Mouse (Mus musculus) inflammation-experienced regulatory T-cells, adult 6 months (primary cell): ENCODE data around the gene Prn. TPM values are rescaled to one million over a fixed set of nuclear protein-coding genes. Genes with fewer than 3 reads are reported as not detected.
A peak's percentile ranks its signal among the peaks of the same experiment; 100 is the strongest.

Source experiments
- ATAC-seq: one replicate; pipeline ENCODE4 v1.8.0; 2017
- polyA plus RNA-seq, 3 experiments: library from polyadenylated mRNA; unstranded; fragments of 100-300 nt; shearing (Covaris generic); gene quantifications; one replicate each; pipeline ENCODE4 v1.2.1; 2017

Gene Prn
- polyA plus RNA-seq, 3 experiments from 2014 or later, result not detected

DNA sequence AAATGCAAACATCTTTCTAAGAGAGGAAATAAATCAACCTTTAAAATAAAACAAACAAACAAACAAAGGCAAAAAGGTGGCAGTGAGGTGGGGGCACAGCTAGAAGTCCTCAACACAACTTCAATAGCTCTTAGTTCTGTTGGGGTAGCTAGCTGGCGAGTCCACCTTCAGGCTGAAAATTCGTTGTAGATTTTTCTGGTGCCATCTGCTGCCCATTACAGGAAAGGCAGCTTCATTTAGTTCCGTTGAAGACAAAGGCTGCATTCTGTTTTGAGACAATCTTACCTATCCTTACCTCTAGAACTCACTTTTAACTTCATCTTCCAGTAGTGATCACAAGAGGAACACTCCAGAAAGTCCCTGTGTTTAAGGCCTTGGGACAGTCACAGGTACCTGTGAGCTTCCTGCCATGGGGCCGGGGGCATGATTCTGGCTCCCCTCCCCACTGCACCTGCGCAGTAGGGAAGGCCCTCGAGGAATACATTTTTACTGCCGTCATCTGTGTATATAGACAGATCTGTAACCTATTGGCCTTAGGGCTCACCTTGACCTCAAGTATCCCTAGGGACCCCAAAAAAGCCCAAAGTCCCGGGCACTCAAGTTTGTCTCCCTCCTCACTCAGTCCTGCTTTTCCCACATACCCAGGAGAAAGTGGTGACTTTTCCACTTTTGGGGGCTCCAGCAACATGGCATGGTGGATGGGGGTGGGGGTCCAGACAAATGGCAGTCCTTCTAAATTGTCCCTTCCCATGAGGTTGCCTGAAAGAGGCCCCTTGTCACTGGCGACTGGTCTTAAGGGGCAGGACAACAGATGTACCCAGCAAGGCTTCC, 40.2 kb downstream of the Prn start:
- ATAC-seq, result peak; percentile 54

DNA sequence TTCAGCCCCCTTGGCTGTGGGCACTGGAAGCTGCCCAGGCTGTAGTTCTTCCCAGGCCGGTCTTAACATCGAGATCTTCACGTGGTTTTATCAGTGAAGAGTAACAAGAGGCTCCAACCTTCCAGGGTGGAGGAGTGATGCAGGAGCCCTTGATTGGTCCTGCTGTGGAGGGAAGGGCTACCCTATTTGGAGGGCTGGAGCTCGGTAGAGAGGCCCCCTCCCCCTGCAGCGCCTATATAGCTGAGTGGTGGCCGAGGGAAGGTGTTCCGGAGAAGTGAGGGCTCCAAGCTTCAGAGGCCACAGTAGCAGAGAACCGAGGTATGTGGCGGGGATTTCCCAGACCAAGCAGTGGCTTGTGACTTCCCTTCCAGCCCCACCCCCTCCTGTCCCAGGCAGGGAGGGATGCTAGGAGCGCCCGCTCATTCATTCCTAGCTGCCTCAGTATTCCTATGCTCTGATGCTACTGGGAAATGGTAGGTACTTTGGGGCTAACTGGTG, 40.9 kb downstream of the Prn start, which contains the start of gene Prnd:
Gene Prnd, plus strand, starts transcription at position 264 of the 498 bp plus-strand sequence.
- ATAC-seq, result peak; percentile 83

DNA sequence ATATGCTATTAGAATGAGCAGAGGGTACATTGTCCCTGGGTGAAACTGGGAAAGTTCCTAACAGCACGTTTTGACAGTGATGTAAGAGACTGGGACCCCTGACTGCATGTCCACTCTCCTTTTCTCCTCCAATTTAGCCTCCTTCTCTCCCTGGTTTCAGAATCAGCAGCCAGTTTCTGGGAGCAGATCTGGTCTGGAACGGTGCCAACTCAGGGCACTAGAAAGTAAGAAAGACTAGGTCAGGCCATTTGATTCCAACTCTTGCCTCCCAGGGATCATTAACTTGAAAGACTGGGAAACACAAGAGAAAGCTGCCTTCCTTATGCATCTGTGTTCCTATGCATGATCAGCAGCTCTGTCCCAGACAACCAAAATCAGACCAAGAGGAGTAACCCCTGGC, 42.7 kb downstream of the Prn start:
- no peak for ATAC-seq

DNA sequence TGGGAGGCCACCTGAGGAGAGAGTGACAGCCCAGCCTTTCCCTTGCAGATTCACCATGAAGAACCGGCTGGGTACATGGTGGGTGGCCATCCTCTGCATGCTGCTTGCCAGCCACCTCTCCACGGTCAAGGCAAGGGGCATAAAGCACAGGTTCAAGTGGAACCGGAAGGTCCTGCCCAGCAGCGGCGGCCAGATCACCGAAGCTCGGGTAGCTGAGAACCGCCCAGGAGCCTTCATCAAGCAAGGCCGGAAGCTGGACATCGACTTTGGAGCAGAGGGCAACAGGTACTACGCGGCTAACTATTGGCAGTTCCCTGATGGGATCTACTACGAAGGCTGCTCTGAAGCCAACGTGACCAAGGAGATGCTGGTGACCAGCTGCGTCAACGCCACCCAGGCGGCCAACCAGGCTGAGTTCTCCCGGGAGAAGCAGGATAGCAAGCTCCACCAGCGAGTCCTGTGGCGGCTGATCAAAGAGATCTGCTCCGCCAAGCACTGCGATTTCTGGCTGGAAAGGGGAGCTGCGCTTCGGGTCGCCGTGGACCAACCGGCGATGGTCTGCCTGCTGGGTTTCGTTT, 43.3 kb downstream of the Prn start:
- ATAC-seq, result no peak

DNA sequence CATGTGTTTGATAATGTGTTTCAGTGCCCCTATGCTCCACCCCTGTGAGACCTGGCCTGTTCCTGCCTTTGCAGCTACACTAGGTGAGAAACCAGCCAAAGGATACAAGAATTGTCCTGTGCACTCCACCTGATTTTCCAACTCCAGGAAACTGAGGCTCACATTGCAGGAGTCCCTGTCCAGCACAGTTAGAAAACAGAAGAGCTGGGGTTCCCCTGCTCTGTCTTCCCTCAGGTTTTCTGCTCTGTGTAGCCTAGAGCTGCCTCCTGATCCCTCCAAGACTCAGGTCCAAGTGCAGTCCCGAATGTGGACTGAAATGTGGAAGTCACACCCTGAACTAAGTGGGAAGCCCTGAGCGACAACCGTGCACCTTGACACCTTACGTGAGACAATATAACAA, 44.0 kb downstream of the Prn start:
- no peak for ATAC-seq

DNA sequence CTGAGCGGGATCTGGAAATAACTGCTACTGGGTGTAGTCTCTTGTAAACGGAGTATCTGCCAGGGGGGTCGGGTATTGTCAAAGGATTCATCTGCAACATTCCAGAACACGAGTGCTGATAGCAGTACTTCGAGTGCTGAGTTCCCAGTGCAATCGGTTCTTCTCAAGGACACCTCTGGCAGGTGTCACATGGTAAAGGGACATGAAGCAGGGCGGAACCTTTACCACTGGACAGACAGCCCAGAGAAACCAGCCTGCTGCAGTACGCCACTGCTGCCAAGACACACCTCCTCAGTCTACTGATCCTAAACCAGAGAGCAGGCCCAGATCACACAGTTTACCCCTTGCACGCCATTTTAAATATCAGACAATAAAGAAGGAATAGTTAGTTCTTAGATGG, 45.1 kb downstream of the Prn start:
- ATAC-seq, result no peak

DNA sequence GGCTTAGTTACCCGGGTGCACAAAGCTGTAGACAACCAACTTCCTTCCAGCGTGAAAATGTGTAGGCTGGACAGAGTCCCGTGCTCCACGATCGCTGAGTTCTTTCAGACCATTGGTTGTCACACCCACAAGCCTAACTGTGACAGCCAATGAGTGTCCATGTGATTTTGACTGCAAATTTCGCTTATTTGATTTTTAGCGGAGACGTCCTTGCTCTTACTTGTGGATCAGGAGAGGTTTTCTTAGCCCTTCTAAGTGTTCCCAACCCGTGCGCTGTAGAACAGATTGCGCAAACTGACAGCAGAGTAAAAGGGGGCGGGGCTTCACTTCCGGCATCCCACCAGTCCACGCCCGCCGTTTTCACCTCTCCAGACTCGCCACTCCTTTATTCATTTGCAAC, 45.5 kb downstream of the Prn start:
- ATAC-seq, result peak; percentile 59

DNA sequence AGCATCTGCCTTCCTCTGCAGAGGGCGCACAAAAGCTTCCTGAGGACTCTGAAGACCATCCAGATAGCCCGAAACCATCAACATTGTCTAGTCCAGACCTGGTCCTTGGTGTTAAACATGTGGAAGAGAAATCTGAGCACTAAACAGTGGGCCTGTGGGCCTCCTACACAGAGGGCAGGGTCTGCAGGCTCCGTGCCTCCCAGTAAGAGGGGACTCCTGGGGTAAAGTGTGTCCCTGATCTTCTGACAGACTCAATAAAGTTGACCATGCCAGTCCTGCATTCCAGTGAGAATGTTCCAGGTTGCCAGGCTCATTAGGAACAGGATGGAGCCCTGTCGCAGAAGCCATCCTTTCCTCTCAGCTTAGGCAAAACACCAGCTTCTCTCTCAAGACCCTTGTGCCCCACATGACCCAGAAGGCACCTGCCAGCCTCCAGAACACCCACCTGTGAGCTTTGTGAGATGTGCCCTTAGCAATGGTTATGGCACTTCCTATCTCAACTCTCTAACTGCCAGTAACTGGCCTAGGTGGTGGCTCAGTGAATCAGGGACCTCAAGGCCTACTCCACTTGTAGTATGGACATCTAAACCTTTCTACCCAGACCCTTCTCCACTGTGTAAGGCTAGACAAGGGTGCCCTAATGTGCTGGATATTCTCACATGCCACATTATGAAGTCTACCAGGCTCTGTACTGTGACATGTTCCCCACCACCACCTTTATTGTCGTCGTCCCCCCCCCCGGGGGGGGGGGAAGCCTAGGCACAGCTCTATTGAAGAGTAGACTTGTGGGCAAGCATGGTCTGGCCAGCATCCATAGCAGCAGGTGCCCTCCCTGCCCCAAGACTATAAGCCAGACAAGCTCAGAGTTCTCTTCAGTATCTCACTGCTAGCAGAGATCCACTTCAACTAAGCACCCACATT, 46.8 kb downstream of the Prn start:
- ATAC-seq, result no peak

DNA sequence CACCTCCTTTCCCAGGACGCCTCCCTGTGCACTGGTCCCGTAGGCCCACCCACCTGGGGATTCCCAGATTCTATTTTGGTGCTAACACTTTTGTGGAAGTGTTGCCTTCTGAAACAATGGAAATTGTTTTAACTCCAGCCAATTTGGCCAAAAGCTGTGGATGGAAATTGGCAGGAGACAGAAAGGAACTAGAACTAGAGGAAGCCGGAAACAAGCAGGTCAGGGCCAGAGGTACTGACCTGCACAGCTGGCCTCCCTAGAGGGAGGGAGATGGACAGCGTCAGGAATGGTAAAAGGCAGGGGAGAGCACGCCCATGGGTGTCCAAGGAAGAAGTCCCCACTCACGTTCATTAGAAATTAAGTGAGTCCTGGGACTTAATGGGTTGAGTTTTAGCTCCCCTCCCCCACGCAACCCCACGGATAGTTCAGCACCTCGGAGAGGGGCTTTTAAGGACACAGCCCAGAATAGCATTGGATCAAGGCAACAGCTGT, 48.0 kb downstream of the Prn start:
- ATAC-seq, result no peak

DNA sequence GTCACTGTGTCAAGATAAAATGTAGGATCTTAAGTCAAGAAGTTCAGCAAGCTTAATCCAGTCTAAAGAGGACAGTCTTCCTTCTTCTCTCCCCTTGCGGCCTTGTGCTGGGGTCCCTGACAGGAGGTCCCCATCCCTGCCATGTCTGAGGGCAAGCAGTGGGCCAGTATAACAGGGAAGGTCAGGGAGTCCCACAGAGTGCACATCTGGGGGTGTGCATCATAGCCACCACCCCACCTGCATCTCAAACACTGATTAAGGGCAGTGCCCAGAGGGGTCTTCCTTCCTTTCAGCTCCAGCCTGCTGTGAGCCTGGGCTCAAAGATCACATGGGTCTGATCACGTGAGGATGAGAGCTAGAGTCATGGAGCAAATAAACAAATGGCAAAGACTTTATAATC, 51.9 kb downstream of the Prn start:
- no peak for ATAC-seq

DNA sequence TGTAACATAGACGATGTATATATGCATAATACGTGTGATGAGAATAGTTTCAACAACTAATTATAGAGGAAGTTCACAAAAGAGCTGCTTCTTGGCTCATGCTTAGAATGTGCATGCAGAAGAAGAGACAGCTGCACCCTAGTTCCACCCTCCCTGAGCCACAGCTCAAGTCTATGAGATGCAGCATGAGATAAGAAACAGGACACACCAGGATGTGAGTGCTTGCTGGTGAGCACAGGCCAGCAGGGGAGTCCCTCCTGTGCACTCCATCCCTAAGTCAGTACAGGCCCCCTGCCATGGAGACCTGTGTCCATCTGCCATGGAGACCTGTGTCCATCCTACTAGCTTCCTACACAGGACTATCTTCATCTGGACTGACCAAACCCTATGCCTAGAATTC, 60.8 kb downstream of the Prn start:
- no peak for ATAC-seq

DNA sequence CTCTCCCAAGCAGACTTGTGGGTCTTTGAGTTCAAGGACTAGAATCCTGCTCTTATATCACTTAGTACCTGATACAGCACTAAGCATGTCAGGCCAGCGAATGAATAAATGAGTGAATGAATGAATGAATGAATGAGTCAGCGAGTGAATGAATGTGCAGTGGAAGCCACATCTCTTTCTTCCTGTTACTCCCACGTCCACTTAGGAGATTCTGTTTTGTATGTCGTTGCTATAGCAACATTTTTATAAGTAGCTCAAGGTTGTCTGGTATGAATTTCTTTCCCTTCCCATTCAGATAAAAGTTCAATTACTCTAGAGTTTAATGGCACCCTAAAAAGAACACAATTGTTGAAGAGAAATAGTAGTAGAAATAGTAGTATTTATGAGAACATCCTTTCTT, 61.3 kb downstream of the Prn start:
- no peak for ATAC-seq

DNA sequence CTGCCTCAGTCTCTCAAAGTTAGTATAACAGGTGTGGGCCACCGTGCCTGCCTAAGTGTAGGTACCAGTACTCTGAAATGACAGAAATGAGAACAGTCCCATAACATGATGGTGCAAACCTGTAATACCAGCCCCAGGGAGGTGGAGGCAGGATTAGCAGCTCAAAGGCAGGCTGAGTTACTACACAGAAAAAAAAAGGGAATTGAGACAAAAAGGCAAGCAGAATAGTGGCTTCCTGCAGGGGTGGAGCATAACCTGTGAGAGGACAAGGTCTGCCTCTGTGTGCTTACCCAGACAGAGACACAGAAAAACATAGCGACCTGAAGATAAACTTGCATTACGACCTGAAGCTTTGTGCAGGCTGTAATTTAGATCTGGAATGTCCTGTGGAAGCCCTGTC, 66.9 kb downstream of the Prn start:
- no peak for ATAC-seq

DNA sequence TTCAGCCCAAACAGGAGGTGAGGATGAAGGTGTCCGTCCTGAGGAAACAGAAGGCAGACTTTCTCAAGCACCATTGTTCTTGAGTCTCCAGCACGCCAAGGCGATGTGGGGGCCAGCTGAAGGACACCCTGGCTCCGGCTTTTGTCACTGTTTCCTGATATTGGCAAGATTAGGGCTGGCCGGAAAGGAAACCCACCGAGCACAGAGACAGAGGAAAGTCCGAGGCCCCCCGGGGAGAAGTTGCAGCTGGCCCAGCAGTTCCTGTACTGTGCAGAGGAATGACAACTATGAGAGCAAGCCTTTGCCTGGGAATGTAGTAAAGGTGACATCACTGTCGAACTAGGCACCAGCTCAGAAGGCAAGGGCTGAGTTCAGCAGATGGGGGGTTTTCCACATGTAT, 71.1 kb downstream of the Prn start:
- no peak for ATAC-seq

DNA sequence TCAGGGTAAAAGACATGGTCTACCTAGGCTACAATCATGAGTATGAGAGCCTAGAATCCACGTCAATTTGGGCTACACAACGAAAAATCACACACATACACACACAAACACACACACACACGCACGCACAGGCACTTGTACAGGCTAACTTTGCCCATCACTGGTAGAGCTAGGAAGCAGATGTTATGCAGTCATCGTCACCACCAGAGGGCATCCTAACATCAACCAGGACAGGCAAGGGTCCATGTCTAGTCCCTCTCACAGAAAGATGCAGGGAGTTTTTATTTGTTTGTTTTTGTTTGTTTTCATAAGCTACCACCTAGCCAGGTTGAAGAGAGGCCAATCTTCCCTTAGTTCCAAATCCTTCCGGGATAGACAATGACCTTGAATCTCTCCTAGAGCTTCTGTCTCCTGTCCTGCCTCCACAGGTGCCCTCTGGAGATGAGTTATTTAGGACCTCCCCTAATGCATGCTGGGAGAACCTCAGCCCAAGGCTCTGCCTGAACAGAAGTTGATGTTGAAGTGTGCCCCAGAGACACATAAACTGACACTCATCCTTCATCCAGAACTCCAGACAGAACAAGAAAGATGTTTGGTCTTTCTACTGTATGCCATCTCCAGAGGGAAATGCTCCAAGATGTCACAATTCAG, 72.9 kb downstream of the Prn start:
- ATAC-seq, result peak; percentile 95

DNA sequence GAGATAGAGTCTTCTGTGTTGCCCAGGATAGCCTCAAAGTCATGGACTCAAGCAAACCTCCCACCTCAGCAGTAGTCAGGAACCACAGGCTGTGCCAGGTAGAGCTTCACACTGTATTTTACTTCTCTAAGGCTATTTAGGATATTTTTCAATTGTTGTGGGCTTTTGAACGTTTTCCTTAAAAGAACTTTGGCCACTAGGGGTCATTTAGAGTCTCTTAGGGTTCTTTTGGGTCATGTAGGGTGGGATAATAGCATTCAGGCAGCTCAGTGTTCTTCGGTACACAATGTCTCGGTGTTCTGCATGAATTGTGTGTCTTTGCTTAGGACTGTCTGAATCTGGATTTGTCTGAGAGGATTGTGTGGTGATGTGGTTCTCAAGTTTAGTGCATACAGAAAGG, 78.2 kb downstream of the Prn start:
- no peak for ATAC-seq

DNA sequence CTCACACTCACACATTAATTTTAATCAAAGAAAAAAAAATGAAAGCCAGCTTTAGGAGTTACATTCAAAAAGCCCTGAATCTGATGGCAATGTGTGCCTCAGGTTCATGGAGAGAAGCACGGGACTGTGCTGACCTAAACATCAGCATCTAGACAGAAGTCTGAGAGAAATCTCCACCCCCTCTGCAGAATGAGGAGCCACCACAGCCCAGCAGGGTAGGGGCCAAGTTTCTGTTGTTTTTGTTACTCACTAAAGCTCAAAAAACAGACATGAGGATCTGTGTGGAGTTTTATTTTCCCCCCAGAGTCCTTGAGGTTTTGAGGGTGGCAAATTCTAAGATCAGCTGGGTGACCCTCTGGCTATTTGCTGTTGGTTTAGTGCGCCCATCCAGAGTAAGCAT, 78.8 kb downstream of the Prn start:
- ATAC-seq, result no peak

DNA sequence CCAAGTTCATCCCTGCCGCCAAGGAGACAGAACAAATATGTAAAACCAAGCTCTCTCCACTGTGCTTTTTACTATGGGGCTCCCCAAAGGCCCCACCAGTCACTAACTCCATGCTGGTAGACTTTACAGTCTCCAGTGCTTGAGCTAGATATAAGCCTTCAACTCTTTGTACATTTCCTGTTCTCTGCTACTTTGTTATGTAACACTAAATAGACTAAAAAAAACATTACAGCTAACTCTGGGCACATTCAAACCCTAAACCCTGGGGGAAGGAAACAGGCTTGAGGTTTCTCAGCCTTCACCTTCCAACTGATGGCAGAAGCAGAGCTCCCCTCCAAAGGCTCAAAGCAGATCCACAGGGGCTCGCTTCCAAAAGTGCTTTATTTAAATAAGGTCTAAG, 82.7 kb downstream of the Prn start:
- peak; percentile 53 for ATAC-seq

DNA sequence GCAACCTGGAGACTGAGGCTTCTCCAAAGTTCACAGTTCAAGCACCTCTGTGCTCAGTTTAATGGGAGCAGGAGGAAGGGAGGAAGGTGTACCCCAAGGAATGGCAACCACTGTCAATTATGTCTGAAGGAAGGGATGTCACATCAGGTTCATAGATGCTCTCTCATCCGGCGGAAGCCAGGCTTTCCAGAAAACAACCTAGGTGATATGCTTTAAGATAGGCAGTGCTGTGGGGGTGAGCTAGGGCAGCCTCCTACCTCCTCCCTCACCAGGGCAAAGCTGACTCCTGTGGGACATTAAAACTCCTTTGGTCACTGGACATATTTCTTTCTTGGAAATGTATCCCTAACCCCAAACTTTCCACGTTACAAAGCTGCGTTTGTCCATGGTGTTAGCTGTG, 83.4 kb downstream of the Prn start:
- ATAC-seq, result peak; percentile 65

DNA sequence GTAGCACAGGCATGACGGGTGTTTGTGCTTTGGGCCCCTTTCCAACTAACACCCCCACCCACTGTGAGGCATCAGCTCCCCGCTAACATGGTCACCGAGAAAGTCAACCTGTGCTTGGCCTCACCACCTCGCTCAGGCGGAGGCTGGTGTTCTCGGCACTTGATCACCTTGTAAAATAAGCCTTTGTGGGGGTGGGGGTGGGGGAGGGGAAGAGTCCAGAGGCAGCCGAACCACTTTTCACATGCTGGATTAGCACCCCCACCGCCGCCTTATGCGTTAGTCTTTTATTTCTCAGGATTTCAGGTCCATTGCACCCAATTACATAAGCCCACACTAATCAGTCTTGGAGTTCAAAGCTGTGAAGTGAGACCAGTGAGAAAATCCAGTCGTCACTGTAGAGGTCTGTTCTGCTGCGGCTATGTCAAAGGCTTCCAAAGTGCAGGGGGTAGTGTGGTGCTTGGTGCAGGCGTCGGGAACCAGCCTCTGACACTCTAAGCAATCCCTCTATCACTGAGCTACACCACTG, 83.9 kb downstream of the Prn start:
- ATAC-seq, result no peak

DNA sequence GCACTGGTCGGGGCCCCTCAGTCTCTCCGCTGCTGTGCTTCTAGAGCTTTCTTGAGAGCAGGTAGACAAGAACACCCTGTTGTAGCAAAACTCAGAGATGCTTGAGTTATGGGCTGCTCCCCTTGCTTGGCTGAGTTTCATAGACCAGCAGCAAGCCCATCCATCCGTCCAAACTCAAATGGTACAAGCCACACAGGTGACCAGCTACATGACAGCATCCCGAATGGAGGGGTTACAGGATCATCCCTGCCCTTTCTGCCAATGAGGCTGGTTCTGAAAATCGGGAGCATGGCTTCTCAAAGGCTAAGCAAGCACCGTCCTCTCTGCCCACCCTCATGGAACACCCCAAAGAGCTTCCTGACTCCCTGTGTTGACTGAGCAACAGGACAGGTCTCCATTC, 85.2 kb downstream of the Prn start:
- ATAC-seq, result no peak

DNA sequence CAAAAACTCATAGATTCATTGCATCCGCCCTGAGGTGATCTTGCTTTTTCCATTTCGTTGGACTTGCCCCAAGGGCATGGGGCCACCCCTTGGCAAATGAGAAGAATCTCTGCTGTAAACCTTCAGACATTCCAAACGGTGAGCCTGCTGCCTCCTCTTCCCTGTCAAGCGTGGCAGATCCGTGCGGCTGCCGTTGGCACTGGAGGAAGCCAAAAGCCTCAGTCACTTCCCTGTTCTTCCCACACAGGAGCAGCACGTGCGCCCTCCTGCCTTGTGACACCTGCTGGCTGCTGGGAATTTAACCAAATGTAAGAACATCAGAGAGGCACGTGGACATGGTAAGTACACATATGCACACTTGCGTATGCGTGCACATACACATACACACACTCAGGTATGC, 86.0 kb downstream of the Prn start:
- ATAC-seq, result no peak
